Mouse (Mus musculus): Measurements from ENCODE around the gene Slc30a5.
"Not testable (repeated sequence)": the region's sequence is repeated elsewhere in the genome, so short reads cannot be mapped to it uniquely, and the experiment has no call there.

Slc30a5 gene

GRCm38 (mm10) chr13:100841741-100842140, 8.5 kb upstream of the Slc30a5 start:
- no peak for DNase-seq

- DNase-seq, result no peak
These were observed 1.6 kb upstream of the Slc30a5 start for GRCm38 (mm10) chr13:100834777-100835176.

- no peak for DNase-seq
These were observed 394 bp upstream of the Slc30a5 start for GRCm38 (mm10) chr13:100833640-100834002.

- peak in 1 of 2 experiments; percentile 16 for DNase-seq
These were observed 1.0 kb downstream of the Slc30a5 start for GRCm38 (mm10) chr13:100832188-100832587.

GRCm38 (mm10) chr13:100831123-100831522, 2.1 kb downstream of the Slc30a5 start:
- DNase-seq, result no peak

GRCm38 (mm10) chr13:100825627-100826410, 7.4 kb downstream of the Slc30a5 start:
- DNase-seq, result no peak

GRCm38 (mm10) chr13:100824916-100825315, 8.3 kb downstream of the Slc30a5 start:
- peak in 1 of 2 experiments; percentile 20 for DNase-seq

GRCm38 (mm10) chr13:100824306-100824705, 8.9 kb downstream of the Slc30a5 start:
- DNase-seq, result peak; percentile 62 to 72

- DNase-seq, result peak in 1 of 2 experiments; percentile 21
These were observed 9.4 kb downstream of the Slc30a5 start for GRCm38 (mm10) chr13:100823863-100824262.

- no peak for DNase-seq
These were observed 18.8 kb downstream of the Slc30a5 start for GRCm38 (mm10) chr13:100814451-100814850.

GRCm38 (mm10) chr13:100805776-100806175, 27.5 kb downstream of the Slc30a5 start:
- no peak for DNase-seq

- no peak for DNase-seq
These were observed 36.1 kb downstream of the Slc30a5 start for GRCm38 (mm10) chr13:100797171-100797570.

GRCm38 (mm10) chr13:100789083-100789482, 44.1 kb downstream of the Slc30a5 start:
- DNase-seq, result no peak

GRCm38 (mm10) chr13:100788057-100788456, 45.2 kb downstream of the Slc30a5 start:
- DNase-seq, result not testable (repeated sequence)

GRCm38 (mm10) chr13:100787316-100788010, 45.8 kb downstream of the Slc30a5 start:
- DNase-seq, result no peak

GRCm38 (mm10) chr13:100786414-100786867, 46.8 kb downstream of the Slc30a5 start, which contains the start of gene Ccnb1:
TSS of gene Ccnb1 (minus strand) at chr13:100786570.
- DNase-seq, result peak; percentile 82 to 83

- DNase-seq, result peak; percentile 17 to 20
These were observed 47.3 kb downstream of the Slc30a5 start for GRCm38 (mm10) chr13:100785806-100786413.

GRCm38 (mm10) chr13:100777491-100777890, 55.7 kb downstream of the Slc30a5 start:
- DNase-seq, result no peak

- no peak for DNase-seq
These were observed 56.5 kb downstream of the Slc30a5 start for GRCm38 (mm10) chr13:100776710-100777109.

GRCm38 (mm10) chr13:100776056-100776419, 57.2 kb downstream of the Slc30a5 start:
- DNase-seq, result no peak

GRCm38 (mm10) chr13:100775252-100776055, 57.8 kb downstream of the Slc30a5 start, which contains the start of gene Cenph:
TSS of gene Cenph (minus strand) at chr13:100775899.
- DNase-seq, result peak; percentile 88

GRCm38 (mm10) chr13:100774704-100775103, 58.5 kb downstream of the Slc30a5 start:
- no peak for DNase-seq

GRCm38 (mm10) chr13:100755329-100755728, 77.9 kb downstream of the Slc30a5 start:
- DNase-seq, result no peak
